Mouse (Mus musculus): ENCODE results near the gene Emilin1.

DNA sequence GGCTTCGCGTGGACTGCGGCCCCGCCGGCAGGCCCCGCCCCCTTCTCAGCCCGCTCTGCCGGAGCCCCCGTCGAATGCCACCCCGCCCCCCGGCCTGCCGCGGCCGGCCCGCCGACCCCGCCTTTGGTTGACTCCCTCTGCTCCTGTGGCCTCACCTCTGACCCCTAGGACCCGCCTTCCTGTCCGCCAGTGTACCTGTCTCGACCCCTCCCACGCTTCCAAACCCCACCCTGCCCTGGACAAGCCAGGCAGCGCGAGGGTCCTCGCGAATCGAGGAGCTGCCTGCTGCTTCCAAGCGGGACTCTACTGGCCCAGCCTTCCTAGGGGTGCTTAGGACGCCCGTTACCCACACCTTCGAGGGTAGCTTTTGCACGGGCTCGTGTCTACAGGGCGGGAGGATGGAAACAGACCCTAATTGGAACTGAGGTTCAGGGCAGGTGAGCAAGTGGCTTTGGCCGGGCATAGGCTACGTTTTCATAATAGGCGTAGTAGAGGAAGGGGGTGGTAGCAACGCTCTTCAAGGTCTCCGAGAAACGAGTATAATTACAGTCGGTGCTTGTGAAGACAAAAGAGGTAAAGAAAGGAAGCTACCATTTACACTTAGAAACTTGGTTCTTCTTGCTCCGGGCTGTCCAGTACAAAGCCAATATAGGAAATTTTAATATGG is 24.0 kb upstream of the Emilin1 start:
- TF ChIP-seq POLR2A (IDR thresholded peaks at IDR 0.05; ENCODE audit: extremely low read depth, insufficient read depth, low read length) (no peak), CTCF (IDR thresholded peaks at IDR 0.05; ENCODE audit: low read depth, low read length) (no peak)
